Mouse (Mus musculus) myocyte (in vitro differentiated cells): ENCODE data around the gene Scgb2a2.
"Not testable (repeated sequence)": the region's sequence is repeated elsewhere in the genome, so short reads cannot be mapped to it uniquely, and the experiment has no call there.

ENCODE experiments used
- E2F4 ChIP-seq: IDR thresholded peaks from one replicate; pipeline ENCODE4 v1.6.1; 2011; ENCODE audit warnings: mild to moderate bottlenecking, control low read depth, moderate library complexity; ENCODE audit not compliant: insufficient read depth
- MAX ChIP-seq: IDR thresholded peaks from one replicate; pipeline ENCODE4 v1.6.1; 2011; ENCODE audit warnings: low read depth, mild to moderate bottlenecking, control low read depth
- MYOD1 ChIP-seq, 3 experiments: IDR thresholded peaks; one replicate each; pipeline ENCODE4 v1.6.1; 2011; ENCODE audit warnings: control low read depth in 2 of 3, low read depth in 2 of 3, mild to moderate bottlenecking in 2 of 3, moderate library complexity in 1 of 3; ENCODE audit not compliant: insufficient read length in 2 of 3, control insufficient read depth in 1 of 3
- MYOG ChIP-seq, 3 experiments: IDR thresholded peaks; one replicate each; pipeline ENCODE4 v1.6.1; 2011; ENCODE audit warnings: control low read depth in 2 of 3, low read depth in 2 of 3, mild to moderate bottlenecking in 2 of 3; ENCODE audit not compliant: insufficient read length in 2 of 3, control insufficient read depth in 1 of 3, insufficient read depth in 1 of 3
- POLR2A ChIP-seq: IDR thresholded peaks from one replicate; pipeline ENCODE4 v1.6.1; 2011; ENCODE audit warnings: low read depth, mild to moderate bottlenecking, control low read depth, moderate library complexity; ENCODE audit not compliant: insufficient read length
- POLR2AphosphoS2 ChIP-seq: IDR thresholded peaks from one replicate; pipeline ENCODE4 v1.6.1; 2011; ENCODE audit warnings: low read depth, control low read depth; ENCODE audit not compliant: insufficient read length
- REST ChIP-seq: IDR thresholded peaks from one replicate; pipeline ENCODE4 v1.6.1; 2011; ENCODE audit warnings: mild to moderate bottlenecking, control low read depth, moderate library complexity; ENCODE audit not compliant: insufficient read depth, insufficient read length
- SRF ChIP-seq: IDR thresholded peaks from one replicate; pipeline ENCODE4 v1.6.1; 2011; ENCODE audit warnings: low read depth; ENCODE audit not compliant: control insufficient read depth, insufficient read length
- TCF12 ChIP-seq: IDR thresholded peaks from one replicate; pipeline ENCODE4 v1.6.1; 2011; ENCODE audit warnings: mild to moderate bottlenecking, control low read depth; ENCODE audit not compliant: poor library complexity, insufficient read depth, severe bottlenecking
- USF1 ChIP-seq: IDR thresholded peaks from one replicate; pipeline ENCODE4 v1.6.1; 2011; ENCODE audit warnings: low read depth, mild to moderate bottlenecking, control low read depth, moderate library complexity

- not testable (repeated sequence) for TF ChIP-seq POLR2A; E2F4; TCF12; MYOD1 (IDR thresholded peaks at IDR 0.05; ENCODE audit: control insufficient read depth in 1 of 3, insufficient read length in 2 of 3, low read depth in 2 of 3); MAX; USF1; POLR2AphosphoS2; SRF; MYOG (IDR thresholded peaks at IDR 0.05; ENCODE audit: control insufficient read depth in 1 of 3, insufficient read depth in 1 of 3, insufficient read length in 2 of 3, low read depth in 2 of 3); REST
Observed at GRCm38 (mm10) chr19:9849368-9850075, 2.2 kb downstream of the Scgb2a2 start.
